Mouse (Mus musculus) cerebellum, postnatal 36 days (tissue): Measurements from ENCODE around the gene U90926.

Experiments
- DNase-seq, 2 experiments: peaks; one replicate each; pipeline ENCODE4 v3.0.0; 2021 to 2022; ENCODE audit warnings: mixed read lengths in 2 of 2

U90926 gene

DNA sequence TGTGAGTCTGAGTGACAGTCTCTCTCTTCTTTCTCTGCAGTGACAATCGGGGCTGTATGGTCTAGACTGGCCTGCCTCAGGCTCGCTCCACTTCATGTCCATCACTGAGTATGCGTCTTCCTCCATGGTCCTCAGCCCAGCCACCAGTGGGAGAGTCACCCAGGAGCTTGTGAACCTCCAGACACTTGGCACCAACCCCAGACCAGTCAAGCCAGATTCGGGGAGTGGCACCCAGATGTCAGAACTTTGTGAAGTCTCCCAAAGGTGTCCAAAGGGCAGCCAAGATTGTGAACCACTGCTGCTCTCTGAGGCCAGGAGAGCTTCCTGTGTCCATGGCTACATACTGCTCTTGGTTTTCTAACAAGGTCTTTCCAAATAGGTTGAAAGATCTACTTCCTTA is 3.0 kb downstream of the U90926 start:
- DNase-seq, result no peak

DNA sequence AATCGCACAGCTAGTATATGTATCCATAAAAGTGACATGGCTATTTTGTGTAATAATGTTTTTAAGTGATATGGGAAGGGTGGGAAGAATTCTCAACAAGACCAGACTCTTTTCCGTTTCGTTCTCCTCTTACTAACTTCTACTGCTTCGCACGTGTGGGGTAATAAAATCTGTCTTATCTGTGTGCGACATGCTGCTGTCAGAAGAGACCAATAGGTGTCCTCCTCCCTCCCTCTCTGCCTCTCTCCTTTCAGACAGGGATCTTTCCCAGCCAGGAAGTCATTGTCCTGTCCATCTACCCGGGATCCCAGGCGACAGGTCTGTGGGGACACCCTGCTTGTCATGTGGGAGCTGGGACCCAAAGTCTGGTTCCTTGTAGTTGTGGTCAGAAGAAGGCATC is 5.0 kb downstream of the U90926 start:
- no peak for DNase-seq

DNA sequence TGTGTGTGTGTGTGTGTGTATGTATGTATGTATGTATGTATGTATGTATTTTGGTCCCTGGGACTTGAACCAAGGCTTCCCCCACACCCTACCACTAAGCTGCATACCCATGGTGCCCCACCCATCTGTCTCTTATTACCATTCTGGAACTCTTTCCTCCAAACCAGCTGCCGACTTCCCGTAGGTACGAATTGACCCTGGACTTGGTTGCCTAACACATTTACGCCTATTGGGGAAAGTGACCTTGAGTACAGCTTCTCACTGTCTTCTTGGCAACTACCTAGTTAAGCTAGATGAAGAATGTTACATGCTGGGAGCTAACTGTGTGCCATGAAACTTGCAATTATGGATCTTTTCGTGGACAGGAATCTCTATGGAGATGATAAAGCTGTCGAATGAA is 9.1 kb downstream of the U90926 start:
- no peak for DNase-seq

DNA sequence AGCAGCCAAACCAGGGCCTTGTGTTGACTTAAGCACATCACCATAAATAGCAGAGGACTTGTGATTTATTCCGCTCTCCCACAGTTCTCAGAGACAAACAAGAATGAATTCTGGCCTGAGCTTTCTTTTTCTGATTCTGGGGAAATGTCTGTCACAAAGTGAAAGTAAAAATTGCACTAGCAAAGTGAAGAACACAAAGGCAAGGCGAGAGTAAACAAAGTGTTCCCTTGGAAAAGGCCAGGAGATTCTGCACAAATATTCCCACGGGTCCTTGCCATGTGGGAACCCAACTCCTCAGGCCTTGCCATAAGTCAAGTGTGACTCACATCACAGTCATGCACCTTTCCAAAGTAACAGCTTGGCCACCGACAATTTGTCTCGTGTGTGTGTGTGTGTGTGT is 9.5 kb downstream of the U90926 start:
- DNase-seq, result no peak

DNA sequence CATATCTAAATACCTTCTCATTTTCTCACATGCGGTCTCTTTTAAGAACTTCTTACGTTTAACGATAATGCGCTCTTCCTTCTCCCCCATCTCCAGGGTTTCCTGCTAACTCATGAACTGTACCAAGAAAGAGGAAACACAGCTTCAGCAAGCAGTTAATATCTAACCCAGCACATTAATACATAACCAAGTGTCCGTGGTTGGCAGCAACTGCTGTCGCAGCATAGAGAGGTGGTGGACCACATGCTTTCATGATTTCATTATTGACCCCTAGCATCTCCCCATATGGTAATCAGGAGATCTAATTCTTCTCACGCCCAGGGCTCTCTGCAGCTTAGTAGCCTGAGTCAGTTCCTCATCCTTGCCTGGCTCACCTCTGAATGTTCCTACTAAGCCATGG is 10.0 kb downstream of the U90926 start:
- DNase-seq, result no peak

DNA sequence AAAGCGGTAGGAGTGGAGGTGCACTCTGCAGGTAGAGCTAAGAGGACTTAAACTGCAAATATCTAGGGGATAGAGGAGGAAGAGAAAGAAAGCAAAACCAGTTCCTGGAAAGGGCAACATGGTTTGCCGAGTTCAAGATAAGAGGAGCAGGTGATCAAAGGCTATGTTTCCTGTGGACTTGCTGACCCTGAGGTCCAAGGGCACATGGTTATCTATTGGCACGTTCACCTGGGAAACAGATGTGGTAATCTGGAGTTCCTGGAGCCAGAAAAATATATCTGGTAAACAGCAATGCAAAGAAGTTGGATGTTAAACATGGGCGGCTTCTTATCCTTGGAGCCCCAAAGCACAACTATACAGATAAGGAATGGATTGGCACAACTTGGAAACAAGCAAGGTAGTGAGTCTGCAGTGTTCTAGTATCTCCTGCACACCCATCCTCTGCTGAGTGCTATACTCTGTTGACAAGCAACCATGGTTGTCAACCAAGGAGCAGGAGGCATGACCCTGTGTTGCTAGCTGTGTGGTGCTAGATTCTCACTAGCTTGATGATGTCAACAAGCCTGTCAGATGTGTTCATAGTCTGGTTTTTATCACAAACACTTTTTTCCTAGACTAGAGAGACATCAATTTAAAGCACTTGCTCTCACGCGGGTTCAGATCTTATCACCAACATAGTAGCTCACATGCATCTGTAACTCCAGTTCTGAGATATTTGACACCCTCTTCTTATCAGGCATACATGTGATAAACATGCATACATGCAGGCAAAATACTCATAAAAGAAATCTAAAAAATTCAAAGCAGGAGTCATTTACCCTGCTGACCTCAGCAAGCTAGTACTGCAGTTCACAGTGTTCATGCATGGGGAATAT is 10.8 kb downstream of the U90926 start:
- DNase-seq, result no peak

DNA sequence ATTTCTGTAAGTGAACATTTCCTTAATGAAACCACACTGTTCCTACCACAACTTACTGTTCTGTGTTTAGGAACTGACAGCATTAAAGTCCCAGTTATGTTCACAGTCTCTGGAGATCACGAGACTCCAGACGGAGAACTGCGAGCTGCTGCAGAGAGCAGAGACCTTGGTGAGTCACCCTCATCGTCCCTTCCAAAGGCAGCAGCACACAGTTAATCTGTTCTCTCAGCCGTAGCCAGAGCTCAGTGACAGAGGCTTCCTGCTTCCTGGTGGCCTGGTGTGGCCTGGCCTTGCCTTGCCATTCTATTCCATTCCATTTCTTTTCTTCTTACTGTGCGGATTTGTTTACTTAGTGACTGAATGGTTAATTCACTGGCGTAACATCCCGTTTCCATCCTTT is 16.9 kb downstream of the U90926 start:
- no peak for DNase-seq

DNA sequence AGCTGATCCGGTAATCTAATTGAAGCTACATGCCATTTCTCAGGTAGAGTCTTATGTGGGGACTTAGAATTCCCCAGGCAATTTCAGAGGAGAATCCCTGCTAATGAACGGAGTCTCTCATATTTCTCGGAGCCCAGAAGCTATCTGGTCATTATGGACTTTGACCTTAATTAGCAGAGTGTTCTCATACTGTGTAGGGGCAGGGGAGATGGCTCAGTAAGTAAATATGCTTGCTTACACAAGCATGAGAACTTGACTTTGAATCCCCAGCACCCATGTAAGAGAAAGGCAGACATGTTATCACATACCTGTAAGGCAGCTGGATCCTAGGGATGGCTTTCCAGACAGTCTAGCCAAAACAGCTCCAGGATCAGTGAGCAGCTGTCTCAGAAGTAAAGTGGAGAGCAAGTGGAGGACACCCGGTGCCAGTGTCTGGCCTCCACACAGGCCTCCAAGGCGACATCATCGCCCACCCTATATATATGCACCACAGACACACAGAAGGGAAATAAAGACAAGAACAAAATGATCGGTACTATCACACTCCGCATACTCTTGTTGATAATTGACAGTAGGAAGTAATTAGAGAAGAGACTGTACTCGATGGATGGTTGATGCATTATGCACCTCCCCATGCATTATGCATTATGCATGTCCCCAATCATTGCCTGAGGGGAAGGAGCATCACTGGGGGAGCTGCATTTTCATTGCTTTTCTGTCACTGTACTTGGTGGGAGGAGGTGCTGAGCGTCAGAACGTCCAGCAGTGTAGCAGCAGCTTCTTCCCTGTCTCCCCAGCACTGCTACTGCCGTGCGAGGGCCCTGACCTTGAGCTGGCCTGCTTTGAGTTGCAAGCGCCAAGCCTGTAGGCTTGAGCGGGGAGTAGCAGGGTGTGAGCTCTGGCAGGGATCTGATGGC is 18.1 kb downstream of the U90926 start:
- DNase-seq, result no peak

DNA sequence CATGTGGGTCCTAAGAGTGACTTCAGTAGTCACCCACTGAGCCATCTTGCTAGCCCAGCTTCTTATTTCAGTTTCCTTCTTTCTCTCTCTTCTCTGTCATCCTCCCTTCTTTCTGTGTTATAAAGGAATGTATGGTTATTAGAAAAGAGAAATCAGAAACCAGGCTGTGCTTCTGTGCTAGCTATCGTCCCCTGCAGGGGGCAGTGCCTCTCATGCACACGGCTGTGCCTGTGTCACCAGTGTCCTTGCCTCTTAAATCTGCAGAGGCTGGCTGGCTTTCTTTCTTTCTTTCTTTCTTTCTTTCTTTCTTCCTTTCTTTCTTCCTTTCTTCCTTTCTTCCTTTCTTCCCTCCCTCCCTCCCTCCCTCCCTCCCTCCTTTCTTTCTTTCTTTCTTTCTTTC is 19.5 kb downstream of the U90926 start:
- DNase-seq, result peak; percentile 15 to 38

DNA sequence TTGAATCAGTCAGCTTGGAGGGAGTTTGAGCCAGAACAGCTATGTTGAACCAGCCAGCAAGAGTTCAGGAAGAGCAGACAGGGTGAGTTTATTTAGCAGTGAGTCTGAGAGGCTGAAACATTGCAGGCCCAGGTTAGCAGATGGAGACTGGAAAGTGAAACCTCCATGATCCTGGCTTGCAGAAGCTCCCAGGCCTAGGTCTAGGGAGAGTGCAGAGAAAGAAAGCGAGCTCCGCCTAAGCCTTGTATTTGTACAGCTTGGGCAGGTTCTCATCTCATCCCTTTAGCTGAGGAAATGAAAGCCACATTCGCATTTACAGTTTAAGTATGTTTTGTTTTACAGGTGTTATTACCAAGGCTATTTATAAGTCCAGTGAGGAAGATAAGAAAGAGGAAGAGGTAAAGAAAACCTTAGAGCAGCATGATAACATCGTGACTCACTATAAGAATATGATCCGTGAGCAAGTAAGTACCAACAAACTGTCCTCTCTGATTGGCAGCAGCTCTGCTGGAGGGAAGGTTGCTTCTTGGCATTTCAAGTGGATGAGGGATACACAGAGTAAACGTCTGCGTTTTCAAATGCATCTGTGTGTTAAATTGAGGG is 26.2 kb downstream of the U90926 start:
- no peak for DNase-seq

DNA sequence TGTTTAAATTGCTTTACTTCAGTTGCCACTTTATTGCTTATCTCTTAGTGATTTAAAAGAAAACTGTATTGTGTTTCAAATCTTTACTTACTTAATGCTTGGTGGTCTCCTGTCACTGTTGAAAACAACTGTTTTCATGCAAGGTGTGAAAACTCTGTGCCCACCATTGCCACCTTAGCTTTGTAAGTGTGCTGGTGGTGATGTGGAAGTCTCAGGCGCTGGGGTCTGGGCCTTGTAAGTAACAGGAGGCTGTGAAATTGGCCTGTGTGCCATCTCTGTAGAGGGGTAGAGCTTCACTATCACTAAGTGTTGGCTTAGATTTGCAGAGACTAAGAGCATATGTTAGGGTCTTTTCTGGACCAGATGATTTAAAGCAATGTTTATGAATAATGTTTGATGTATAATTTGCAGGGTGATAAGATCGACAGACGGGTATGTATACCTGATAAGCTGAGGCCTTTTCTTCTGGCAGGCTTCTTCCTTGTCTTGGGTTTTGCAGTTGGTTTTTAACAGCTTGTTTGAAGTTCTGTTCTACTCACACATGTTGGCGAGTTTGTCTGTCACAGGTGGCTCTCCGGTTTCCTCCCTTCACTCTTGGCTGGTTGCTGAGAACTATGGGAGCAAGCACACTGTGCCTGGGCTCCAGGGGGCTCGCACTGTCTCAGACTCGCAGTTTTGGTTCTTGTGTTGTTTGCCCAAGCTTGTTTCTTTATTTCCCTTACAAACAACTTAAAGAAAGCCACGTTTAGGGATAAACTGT is 32.0 kb downstream of the U90926 start:
- DNase-seq, result no peak

DNA sequence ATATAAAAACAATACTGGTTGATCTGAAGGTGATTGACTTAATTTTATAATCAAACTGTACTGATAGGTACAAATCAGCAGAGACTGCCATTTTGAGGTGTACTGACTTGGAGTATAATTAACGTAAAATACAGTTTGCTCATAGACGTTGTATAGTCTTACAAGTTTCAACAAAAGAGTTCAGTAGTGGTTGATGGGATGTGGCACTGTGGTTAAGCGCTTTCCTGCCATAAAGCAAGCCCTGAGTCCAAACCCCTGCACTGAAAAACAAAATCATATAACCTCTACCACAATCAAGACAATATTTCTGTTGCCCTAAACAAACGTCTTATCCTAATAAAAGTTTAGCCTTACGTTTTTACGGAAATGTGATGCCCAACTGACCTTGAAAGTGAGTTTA is 49.2 kb downstream of the U90926 start:
- no peak for DNase-seq
